Mouse (Mus musculus): Measurements from ENCODE around the gene C1qtnf9.

The C1qtnf9 gene

GRCm38 (mm10) chr14:60784427-60785315, 16.7 kb downstream of the C1qtnf9 start, which contains the start of gene Mipep:
Gene Mipep (plus strand): TSS chr14:60784573.
- peak; percentile 92 for DNase-seq (ENCODE audit: low read depth, low spot score)

DNA sequence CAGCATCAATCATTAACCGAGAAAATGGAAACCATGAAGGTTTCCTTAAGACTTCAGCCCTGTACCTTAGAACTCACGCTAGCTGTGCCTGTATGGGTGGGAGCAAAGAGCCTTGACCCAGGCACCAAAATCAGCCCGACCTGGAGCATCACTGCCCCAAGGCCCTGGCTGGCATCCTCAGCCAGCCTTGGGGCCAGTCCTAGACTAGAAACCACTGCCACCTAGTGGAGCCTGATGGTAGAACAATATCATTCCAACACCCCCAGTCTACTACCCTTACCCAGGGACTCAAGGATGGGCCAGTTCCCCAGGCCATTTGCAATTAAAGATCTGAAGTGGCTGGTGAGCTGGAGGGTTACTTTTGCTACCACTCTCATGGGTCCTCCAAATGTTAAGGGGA, 22.2 kb downstream of the C1qtnf9 start:
- peak; percentile 74 for DNase-seq (ENCODE audit: low read depth, low spot score)

GRCm38 (mm10) chr14:60796600-60797322, 28.8 kb downstream of the C1qtnf9 start:
- DNase-seq (ENCODE audit: low read depth, low spot score): no peak

GRCm38 (mm10) chr14:60797596-60797995, 29.7 kb downstream of the C1qtnf9 start:
- DNase-seq (ENCODE audit: low read depth, low spot score): no peak

- no peak for DNase-seq (ENCODE audit: low read depth, low spot score)
Measured at GRCm38 (mm10) chr14:60798721-60799120, 30.8 kb downstream of the C1qtnf9 start.

DNA sequence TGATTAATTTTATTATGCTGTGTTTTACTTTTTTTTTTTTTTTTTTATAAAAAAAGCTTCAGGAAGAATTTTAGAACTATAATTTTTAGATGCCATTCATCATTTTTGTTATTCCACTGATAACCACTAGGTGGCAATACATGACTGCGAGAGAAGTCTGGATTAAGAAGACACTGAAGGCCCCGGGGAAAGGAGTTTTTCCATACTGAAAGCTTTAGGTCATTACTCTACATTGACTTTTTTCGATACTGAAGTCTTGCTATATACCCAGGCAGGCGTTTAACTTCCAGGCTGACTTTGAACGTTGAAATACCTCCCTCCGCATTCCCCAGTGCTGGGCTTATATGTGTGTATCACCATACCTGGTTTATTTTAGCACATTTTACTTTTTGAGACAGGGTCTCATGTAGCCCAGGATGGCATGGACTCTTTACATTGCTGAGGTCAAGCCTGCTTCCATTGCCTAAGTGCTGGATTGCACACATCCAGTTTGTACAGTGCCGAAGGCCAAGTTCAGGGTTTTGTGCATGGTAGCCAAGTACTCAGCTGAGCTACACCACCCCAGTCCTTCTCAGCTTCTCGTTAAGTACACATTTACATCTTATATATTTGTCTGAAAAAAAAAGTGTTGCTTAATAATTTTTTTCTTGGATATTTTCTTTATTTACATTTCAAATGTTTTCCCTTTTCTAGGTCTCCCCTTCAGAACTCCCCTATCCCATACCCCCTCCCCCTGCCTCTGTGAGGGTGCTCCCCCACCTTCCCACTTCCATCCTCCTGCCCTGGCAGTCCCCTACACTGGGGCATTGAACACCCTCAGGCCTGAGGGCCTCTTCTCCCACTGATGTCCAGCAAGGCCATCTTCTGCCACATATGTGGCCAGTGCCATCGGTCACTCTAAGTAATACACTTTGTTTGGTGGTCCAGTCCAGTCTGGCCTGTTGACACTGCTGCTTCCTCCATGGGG, 32.1 kb downstream of the C1qtnf9 start:
- peak; percentile 83 for DNase-seq (ENCODE audit: low read depth, low spot score)

- no peak for DNase-seq (ENCODE audit: low read depth, low spot score)
Measured at GRCm38 (mm10) chr14:60802026-60802425, 34.1 kb downstream of the C1qtnf9 start.

DNA sequence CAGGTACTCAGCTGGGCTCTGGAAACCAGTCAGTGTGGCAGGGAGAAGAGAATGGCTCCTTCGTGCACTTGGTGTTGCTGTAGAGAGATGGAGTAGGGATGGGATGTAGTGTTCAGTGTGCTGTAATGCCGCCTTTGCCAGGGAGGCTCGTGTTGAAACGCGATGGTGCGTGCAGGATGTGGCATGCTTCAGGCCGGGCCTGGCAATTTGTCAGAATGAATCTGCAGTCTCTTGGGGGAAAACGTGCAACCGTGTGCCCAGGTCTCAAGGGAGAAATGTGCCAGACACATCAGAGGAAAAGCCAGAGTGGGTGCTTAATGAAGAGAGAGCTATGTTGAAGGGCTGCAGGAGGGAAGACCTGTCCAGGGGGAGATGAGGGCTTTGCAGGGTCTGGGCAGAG, 37.0 kb downstream of the C1qtnf9 start:
- DNase-seq (ENCODE audit: low read depth, low spot score): no peak

DNA sequence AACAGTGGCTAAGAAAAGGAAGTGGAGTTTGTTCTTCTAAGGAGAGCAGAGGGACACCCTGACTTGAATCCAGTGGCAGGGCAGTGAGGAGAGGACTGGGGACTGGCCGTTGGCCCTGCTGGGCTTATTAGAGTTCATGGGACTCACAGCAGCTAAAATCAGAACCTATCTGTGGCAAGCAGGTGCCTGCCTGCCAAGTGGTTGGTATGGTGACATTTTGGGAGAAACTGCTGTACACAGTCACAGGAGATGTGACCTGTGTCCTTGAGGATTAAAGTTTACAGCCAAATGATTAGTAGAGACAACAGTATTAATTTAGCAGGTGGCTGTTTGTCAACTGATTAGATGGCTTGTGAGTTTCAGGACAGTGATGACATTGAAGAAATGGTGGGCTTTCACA, 37.9 kb downstream of the C1qtnf9 start:
- DNase-seq (ENCODE audit: low read depth, low spot score): no peak

DNA sequence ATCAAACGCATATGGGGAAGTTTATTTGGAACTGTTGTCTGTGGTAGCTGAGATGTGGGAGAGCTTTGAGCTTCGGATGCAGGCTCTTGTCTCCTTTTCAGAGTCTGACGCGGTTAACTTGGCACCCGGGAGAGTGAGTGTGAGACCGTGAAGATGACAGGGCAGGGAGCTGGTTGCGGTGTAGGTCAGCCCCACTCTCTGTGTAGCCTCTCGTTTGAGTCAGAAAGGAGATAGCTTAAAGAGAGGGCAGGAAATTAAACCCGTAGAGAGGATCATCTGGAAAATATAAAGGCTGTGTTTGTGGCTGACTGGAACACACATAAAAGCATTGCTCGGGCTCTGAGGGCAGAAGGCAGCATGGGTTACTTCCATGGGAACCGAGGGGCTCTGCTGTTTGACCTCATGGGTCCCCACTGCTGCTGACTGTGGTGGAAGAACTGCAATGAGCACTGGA, 39.0 kb downstream of the C1qtnf9 start:
- DNase-seq (ENCODE audit: low read depth, low spot score): no peak

GRCm38 (mm10) chr14:60809881-60810280, 41.9 kb downstream of the C1qtnf9 start:
- no peak for DNase-seq (ENCODE audit: low read depth, low spot score)

DNA sequence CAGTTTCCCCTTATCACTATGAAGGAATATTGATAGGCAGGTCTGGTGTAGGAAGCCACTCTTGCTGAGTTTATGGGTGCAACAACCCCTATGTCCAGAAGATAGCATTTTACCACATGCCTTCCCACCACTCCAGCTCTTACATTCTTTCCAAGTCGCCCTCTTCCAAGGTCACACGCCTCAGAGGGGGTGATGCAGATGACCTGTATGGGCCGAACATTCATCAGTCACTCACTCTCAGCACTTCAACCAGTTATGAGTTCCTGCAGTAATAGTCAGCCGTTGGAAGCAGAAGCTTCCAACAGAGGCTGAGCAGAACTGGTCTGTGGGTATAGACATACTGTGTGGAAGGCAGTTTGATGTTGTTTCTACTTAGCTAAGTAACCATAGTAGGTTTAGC, 43.6 kb downstream of the C1qtnf9 start:
- DNase-seq (ENCODE audit: low read depth, low spot score): no peak

DNA sequence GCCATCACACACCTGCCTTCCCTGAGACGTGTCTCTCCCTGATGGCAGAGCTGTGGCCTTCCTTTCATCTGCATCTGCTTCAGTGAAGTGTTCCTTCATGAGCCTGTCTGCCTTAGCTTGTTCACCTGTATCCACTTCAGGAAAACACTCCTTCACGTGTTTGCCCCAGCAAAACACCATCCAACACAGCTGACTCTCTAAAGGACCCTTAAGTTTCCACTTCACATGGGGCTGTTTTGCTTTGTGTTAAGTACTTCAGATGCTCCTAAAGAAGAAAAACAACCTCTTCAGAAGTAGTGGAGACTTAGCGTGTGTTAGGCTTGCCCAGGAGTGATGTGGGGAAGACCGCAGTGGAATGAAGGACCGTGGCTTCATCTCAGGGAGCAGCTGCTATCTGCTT, 47.2 kb downstream of the C1qtnf9 start:
- DNase-seq (ENCODE audit: low read depth, low spot score): no peak

DNA sequence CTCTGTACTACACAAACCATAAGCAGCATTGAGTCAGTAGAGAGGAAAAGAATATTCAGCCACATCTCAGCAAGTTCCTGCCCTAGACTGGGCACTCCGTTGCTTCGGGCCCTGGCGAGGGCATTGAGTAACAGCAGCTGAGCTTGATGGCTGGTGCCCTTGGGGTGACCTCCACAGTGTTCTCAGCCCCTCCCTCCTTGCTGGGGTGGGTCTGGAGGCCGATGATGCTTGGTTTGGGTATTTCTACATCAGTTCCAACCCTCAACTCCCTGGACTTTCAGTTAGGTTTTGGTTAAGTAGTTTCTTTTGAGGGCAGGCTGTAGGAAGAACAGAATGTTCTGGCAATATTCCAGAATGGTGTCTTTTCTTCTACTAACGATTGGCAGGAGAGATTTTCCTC, 50.1 kb downstream of the C1qtnf9 start:
- no peak for DNase-seq (ENCODE audit: low read depth, low spot score)

DNA sequence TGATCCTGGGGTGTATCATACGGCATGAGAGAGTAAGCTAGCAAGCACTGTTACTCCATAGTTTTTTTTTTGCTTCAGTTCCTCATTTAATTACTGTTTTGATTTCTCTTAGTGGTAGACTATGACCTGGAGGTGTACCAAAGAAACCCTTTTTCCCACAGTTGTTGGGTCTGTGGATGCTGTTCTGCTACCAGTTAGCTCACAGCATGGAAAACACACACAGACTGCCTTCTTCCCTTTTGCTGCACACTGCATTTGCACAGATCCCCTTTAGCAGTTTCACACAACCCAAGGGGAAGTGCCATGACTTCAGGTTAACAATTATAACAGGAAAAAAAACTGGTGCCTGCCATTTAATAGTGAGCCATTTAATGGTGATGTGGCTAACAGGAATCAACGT, 62.2 kb downstream of the C1qtnf9 start:
- DNase-seq (ENCODE audit: low read depth, low spot score): no peak

All from 3T3-L1 (cell line).